Mouse (Mus musculus) liver, embryonic 16.5 days (tissue): ENCODE measurements around the gene Npcd. TPM values are rescaled to one million over a fixed set of nuclear protein-coding genes. Genes with fewer than 3 reads are reported as not detected.

Experiments
- ATAC-seq: fragments of 200-750 bp; cut with Nextera tagmentation; 2 replicates; pipeline ENCODE4 v1.8.0; 2017; ENCODE audit warnings: low read depth, mild to moderate bottlenecking, moderate number of reproducible peaks, moderate library complexity
- H3K27ac ChIP-seq: fragments of 300-500 bp; sonication (generic); 2 replicates; pipeline ENCODE4 v1.5.1; 2014; ENCODE audit warnings: mild to moderate bottlenecking, low read length
- H3K27me3 ChIP-seq: fragments of 300-500 bp; sonication (generic); 2 replicates; pipeline ENCODE4 v1.6.1; 2014; ENCODE audit warnings: low read depth, low read length, mixed read lengths; ENCODE audit not compliant: control insufficient read depth, insufficient read depth
- H3K36me3 ChIP-seq: fragments of 300-500 bp; sonication (generic); 2 replicates; pipeline ENCODE4 v1.6.1; 2014; ENCODE audit warnings: mild to moderate bottlenecking; ENCODE audit not compliant: control insufficient read depth, insufficient read depth
- H3K4me1 ChIP-seq: fragments of 300-500 bp; sonication (generic); 2 replicates; pipeline ENCODE4 v1.6.1; 2014; ENCODE audit warnings: low read depth, low read length, mixed read lengths; ENCODE audit not compliant: control insufficient read depth
- H3K4me2 ChIP-seq: fragments of 300-500 bp; sonication (generic); 2 replicates; pipeline ENCODE4 v1.6.1; 2014; ENCODE audit warnings: low read depth, low read length, mixed read lengths
- H3K4me3 ChIP-seq: fragments of 300-500 bp; sonication (generic); 2 replicates; pipeline ENCODE4 v1.5.1; 2014; ENCODE audit warnings: low read depth, mild to moderate bottlenecking, low read length
- H3K9ac ChIP-seq: fragments of 300-500 bp; sonication (generic); 2 replicates; pipeline ENCODE4 v1.6.1; 2014; ENCODE audit warnings: low read depth, low read length
- H3K9me3 ChIP-seq: fragments of 300-500 bp; sonication (generic); replicated peaks from 2 replicates; pipeline ENCODE4 v1.6.1; 2016; ENCODE audit warnings: low read length; ENCODE audit not compliant: control insufficient read depth
- WGBS: fragments of 180-500 bp; shearing (Covaris S2); extraction: QIAGEN DNeasy Blood & Tissue Kit; methylation state at CpG from one replicate; pipeline ENCODE4 v1.1.7; 2014; ENCODE audit not compliant: insufficient replicate concordance; 5-methylcytosine and 5-hydroxymethylcytosine counted together
- polyA plus RNA-seq: library from polyadenylated mRNA; unstranded; fragments of >200 nt; fragmentation: Nextera tagmentation; extraction: Ambion mirVana; gene quantifications from 2 replicates; pipeline ENCODE4 v1.2.1, GENCODE M21; 2015

The Npcd gene
- polyA plus RNA-seq, 1 experiment from 2014 or later: not detected

DNA sequence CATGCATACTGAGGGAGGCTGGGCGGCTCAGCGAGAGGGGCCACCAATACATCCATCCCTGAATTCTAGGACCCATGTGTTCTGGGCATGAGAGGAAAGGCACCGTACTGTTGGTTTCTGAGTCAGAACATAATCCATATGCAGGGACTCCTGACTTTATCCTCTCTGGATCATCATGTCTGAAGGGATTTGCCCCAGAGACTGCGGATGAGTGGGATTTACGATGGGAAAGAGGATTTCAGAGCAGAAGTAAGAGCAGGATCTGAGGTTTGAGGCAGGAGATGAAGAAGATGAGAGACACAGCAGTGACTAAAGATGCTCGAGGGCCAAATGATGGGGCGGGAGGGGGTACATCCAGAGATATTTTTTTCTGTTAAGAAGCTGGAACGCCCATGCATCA is 39.5 kb upstream of the Npcd start:
- Histone ChIP-seq H3K27ac (no peak overlapping the region), H3K4me1 (no peaks in the 10 kb centered on the region), H3K4me2 (no peak overlapping the region), H3K27me3 (no peaks in the 10 kb centered on the region), H3K4me3 (no peak overlapping the region), H3K36me3 (no peaks in the 10 kb centered on the region), H3K9me3 (no peaks in the 10 kb centered on the region; the same call in 1 of the 2 replicates), H3K9ac (no peak overlapping the region)
- ATAC-seq: no peak
- 74% methylated on average over 8 of the region's 8 CpGs for WGBS

DNA sequence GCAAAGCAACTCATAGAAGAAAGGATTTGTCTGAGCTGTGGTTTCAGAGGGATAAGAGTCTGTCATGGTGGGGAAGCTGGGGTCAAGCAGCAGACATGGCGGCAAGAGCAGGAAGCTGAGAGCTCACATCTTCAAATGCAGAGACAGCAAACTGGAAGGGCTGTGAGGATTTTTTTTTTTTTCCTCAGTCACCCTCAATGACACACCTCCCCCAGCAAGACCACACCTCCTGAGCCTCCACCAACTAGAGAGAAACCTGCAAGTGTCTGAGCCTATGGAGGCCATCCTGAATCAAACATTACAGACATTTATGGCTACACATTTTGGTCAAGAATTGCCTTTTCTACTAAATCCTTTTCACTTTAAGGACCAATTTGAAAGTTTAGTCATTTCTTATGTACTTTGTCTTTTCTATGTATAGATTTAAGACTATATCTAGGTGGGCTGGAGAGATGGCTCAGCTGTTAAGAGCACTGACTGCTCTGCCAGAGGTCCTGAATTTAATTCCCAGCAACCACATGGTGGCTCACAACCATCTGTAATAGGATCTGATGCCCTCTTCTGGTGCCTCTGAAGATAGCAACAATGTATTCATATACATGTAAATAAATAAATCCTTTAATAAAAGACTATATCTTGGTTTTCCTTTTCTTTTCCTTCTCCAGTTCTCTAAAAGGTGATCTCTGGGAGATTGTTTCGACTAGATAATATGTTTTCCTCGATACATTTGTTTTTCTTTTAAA is 33.4 kb upstream of the Npcd start:
- Histone ChIP-seq H3K4me1 (no peaks in the 10 kb centered on the region), H3K27ac (no peak overlapping the region), H3K4me3 (no peak overlapping the region), H3K27me3 (no peaks in the 10 kb centered on the region), H3K4me2 (no peak overlapping the region), H3K9me3 (no peaks in the 10 kb centered on the region; the same call in 1 of the 2 replicates), H3K36me3 (no peaks in the 10 kb centered on the region), H3K9ac (no peak overlapping the region)
- WGBS: 42% methylated on average over 3 of the region's 3 CpGs
- no peak for ATAC-seq

DNA sequence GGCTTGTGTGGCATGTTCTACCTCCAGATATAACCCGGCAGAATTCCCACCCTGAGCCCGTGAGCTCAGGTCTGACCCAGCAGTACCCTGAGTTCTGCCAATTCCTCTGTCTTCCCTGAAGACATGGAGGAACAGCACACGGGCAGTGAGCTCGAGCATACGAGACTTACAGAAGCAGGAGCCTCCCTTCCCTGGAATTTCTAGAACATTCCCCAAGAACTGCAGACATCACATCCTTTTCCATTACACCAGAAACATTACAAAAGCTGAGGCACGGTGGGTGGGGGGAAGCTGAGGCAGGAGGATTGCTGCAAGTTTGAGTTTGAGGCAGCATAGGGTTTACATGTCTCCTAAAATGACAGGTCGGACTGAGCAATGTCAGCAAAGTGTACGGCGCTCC is 25.8 kb upstream of the Npcd start:
- no peak overlapping the region for H3K4me3 ChIP-seq
- no peaks in the 10 kb centered on the region for H3K9me3 ChIP-seq
- no peak overlapping the region for H3K9ac ChIP-seq
- no peak for ATAC-seq
- H3K36me3 ChIP-seq: no peaks in the 10 kb centered on the region
- no peak overlapping the region for H3K27ac ChIP-seq
- no peaks in the 10 kb centered on the region for H3K27me3 ChIP-seq
- H3K4me2 ChIP-seq: no peak overlapping the region
- WGBS: 63% methylated on average over 9 of the region's 9 CpGs
- H3K4me1 ChIP-seq: no peaks in the 10 kb centered on the region

DNA sequence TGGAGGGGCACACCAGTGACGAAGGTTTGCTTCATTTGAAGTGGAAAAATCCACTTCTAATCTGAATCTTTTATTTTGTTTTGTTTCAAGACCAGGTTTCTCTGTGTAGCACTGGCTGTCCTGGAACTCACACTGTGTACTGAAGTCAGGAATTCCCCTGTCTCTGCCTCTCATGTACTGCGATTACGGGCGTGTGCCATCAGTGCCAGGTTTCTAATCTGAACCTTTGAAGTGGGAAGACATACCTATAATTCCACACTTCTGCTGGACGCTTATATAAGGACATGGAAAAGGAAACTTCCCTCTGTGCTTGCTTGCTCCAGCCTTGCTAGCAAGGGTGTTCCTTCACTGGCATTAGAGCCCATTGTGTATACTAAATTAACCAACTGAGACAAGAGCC is 24.9 kb upstream of the Npcd start:
- Histone ChIP-seq H3K4me1 (no peaks in the 10 kb centered on the region), H3K4me2 (no peak overlapping the region), H3K27ac (no peak overlapping the region), H3K27me3 (no peaks in the 10 kb centered on the region), H3K36me3 (no peaks in the 10 kb centered on the region), H3K4me3 (no peak overlapping the region), H3K9ac (no peak overlapping the region), H3K9me3 (no peaks in the 10 kb centered on the region)
- ATAC-seq: no peak
- 67% methylated on average over 5 of the region's 5 CpGs for WGBS

DNA sequence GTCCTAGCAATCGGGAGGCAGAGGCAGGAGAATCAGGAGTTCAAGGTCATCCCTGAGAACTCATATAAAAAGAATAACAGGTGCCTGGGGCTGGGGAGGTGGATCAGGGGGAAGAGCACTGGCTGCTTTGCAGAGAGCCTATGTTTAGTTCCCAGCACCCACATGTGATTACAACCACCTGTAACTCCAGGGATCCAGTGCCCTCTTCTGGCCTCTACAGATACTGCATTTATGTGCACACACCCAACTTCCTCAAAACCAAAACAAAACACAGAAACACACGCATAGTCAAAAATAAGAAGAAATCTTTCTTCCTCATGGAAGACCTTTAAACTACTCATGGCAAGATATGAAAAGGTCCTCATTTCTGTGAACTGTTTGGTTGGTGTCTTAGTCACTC is 16.1 kb upstream of the Npcd start:
- Histone ChIP-seq H3K27ac (no peak overlapping the region), H3K4me2 (no peak overlapping the region), H3K27me3 (no peaks in the 10 kb centered on the region), H3K9me3 (no peaks in the 10 kb centered on the region), H3K4me1 (no peaks in the 10 kb centered on the region), H3K9ac (no peak overlapping the region), H3K4me3 (no peak overlapping the region), H3K36me3 (no peaks in the 10 kb centered on the region)
- ATAC-seq: no peak
- WGBS: 65% methylated on average over 2 of the region's 2 CpGs

DNA sequence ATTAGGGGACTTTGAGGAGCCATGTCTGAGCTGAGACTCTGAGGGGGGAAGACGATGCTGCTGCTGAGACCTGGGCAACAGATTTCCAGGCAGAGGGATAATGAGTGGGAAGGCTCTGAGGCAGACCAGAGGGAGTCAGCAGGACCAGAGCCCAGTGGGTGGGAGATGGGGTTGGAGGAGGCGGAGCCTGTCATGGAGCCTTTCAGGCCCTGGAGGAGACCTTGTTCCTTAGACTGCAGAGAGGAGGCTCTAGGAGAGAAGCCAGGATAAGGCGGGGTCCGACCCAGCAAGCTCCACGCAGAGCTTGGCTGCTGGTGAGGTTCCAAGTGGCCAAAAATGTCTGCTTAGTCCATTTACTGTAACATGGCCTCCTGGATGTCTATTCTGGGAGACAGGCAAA is 13.1 kb upstream of the Npcd start:
- Histone ChIP-seq H3K4me3 (no peak overlapping the region), H3K4me1 (no peaks in the 10 kb centered on the region), H3K27me3 (no peaks in the 10 kb centered on the region), H3K4me2 (no peak overlapping the region), H3K9ac (no peak overlapping the region), H3K36me3 (no peaks in the 10 kb centered on the region), H3K27ac (no peak overlapping the region), H3K9me3 (no peaks in the 10 kb centered on the region)
- ATAC-seq: no peak
- 33% methylated on average over 5 of the region's 5 CpGs for WGBS

DNA sequence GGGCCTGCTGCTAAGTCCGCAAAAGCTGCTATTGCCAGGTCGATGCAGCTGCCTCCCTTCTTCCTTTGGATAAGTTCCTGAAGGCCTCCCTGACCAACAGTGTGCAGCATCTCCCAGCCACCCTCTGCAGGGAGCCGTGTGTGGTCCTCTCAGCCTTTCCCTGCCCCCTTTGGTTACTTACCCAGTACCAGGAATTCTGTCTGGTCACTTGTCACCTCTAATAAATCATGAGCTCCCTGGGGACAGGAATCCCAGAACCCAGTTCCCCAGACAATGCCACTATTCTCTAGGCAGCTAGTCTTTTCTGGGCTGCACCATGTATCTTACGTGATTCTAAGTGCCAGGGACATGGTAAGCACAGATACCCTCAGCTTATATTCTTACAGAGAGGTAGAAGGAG is 11.9 kb upstream of the Npcd start:
- no peak overlapping the region for H3K4me2 ChIP-seq
- no peak overlapping the region for H3K4me3 ChIP-seq
- 64% methylated on average over 4 of the region's 4 CpGs for WGBS
- no peak overlapping the region for H3K27ac ChIP-seq
- no peaks in the 10 kb centered on the region for H3K9me3 ChIP-seq
- no peaks in the 10 kb centered on the region for H3K36me3 ChIP-seq
- no peak overlapping the region for H3K9ac ChIP-seq
- H3K27me3 ChIP-seq: no peaks in the 10 kb centered on the region
- ATAC-seq: no peak
- H3K4me1 ChIP-seq: no peaks in the 10 kb centered on the region

DNA sequence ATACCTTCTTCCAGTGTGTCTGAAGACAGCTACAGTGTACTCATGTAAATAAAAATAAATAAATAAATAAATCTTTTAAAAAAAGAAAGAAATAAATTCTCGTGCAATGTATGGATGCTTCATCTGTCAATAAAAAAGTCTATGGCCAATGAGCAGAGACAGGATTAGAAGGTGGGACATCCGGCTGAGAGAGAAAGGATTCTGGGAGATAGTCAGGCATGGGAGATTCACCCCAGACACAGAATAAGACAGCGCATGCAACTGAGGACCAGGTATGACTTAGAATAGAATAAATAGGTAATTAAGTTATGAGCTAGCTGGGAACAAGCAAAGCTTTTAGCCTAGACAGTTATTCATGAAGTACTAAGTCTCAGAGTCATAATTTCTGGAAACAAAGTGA is 8.9 kb upstream of the Npcd start:
- no peak for ATAC-seq
- H3K36me3 ChIP-seq: no peaks in the 10 kb centered on the region
- no peaks in the 10 kb centered on the region for H3K27me3 ChIP-seq
- H3K9ac ChIP-seq: no peak overlapping the region
- H3K27ac ChIP-seq: no peak overlapping the region
- no peak overlapping the region for H3K4me2 ChIP-seq
- WGBS: 62% methylated on average over 3 of the region's 3 CpGs
- no peaks in the 10 kb centered on the region for H3K4me1 ChIP-seq
- no peak overlapping the region for H3K4me3 ChIP-seq
- H3K9me3 ChIP-seq: no peaks in the 10 kb centered on the region

DNA sequence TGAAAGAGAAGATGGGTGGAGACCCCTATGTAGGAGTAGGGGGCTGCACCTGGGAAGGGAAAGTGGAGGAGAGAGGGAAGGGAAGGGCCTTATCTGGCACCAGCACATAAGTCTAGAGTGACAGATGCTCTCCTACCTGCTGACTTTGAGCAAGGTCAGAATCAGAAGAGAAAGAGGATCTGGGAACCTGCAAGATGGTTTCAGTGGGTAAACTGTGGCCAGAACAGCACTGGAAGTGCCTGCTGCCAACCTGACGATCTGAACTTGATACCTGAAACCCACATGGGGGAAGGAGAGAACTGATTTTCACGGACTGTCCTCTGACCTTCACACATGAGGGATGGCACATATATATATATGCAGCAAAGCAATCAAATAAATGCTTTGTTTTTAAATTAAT is 6.2 kb upstream of the Npcd start:
- WGBS: 31% methylated on average over 2 of the region's 2 CpGs
- no peak overlapping the region for H3K4me3 ChIP-seq

More for the DNA sequence above, 6.2 kb upstream of the Npcd start:
- no peaks in the 10 kb centered on the region for H3K4me1 ChIP-seq
- H3K9ac ChIP-seq: no peak overlapping the region
- no peak overlapping the region for H3K27ac ChIP-seq
- H3K9me3 ChIP-seq: no peaks in the 10 kb centered on the region
- no peak overlapping the region for H3K4me2 ChIP-seq
- ATAC-seq: no peak
- no peaks in the 10 kb centered on the region for H3K36me3 ChIP-seq
- H3K27me3 ChIP-seq: no peaks in the 10 kb centered on the region
